Mouse (Mus musculus): ENCODE measurements around the gene Samd13. TPM values are rescaled to one million over a fixed set of nuclear protein-coding genes. Genes with fewer than 3 reads are reported as not detected.

Samd13 gene
- polyA plus RNA-seq, 2 experiments = 0.06 to 0.15 TPM

- Histone ChIP-seq H3K9ac (replicated peaks) (no peak within 1 kb of the TSS), H3K27ac (no peak within 1 kb of the TSS), H3K27me3 (ENCODE audit: control insufficient read depth, insufficient read depth, low read length) (no peaks in the 10 kb centered on the region; the same call in 1 of the 2 replicates), H3K4me1 (replicated peaks; ENCODE audit: control insufficient read depth in 2 of 2, insufficient read depth in 2 of 2, low read length in 1 of 2) (peaks cover 4 to 8% of the 10 kb centered on the region in 2 experiments), H3K9me3 (ENCODE audit: control insufficient read depth, low read length) (no peaks in the 10 kb centered on the region), H3K4me2 (ENCODE audit: low read depth) (no peak within 1 kb of the TSS), H3K36me3 (replicated peaks; ENCODE audit: control insufficient read depth, insufficient read depth, low read depth) (no peaks in the 10 kb centered on the region), H3K4me3 (ENCODE audit: insufficient read depth in 1 of 2, low read depth in 2 of 2, low read length in 2 of 2) (no peak within 1 kb of the TSS)
- TF ChIP-seq CTCF (IDR thresholded peaks at IDR 0.05; ENCODE audit: low read depth) = no peak
- TF ChIP-seq EP300 (IDR thresholded peaks at IDR 0.05; ENCODE audit: low read depth) = no peak
- DNase-seq (ENCODE audit: low read depth in 3 of 3, low spot score in 3 of 3) = no peak
- ATAC-seq (ENCODE audit: insufficient read depth) = no peak
- WGBS (ENCODE audit: insufficient replicate concordance) = 49% methylated on average over 4 of the region's 4 CpGs
Observed at GRCm38 (mm10) chr3:146615496-146615895, 69.9 kb downstream of the Samd13 start, which contains the start of gene Dnase2b. TSS of gene Dnase2b (minus strand) at chr3:146615596.

- H3K9ac ChIP-seq (replicated peaks) = no peak overlapping the region
- H3K9me3 ChIP-seq (ENCODE audit: control insufficient read depth, low read length) = no peaks in the 10 kb centered on the region
- H3K36me3 ChIP-seq (replicated peaks; ENCODE audit: control insufficient read depth, insufficient read depth, low read depth) = no peaks in the 10 kb centered on the region
Observed at GRCm38 (mm10) chr3:146611821-146612220, 73.6 kb downstream of the Samd13 start.

GRCm38 (mm10) chr3:146611261-146611660 lies 74.1 kb downstream of the Samd13 start:
- no peak for ATAC-seq (ENCODE audit: insufficient read depth)
- DNase-seq (ENCODE audit: low read depth in 3 of 3, low spot score in 3 of 3) = no peak
- H3K9me3 ChIP-seq (ENCODE audit: control insufficient read depth, low read length) = no peaks in the 10 kb centered on the region
- H3K36me3 ChIP-seq (replicated peaks; ENCODE audit: control insufficient read depth, insufficient read depth, low read depth) = no peaks in the 10 kb centered on the region
- H3K4me3 ChIP-seq (ENCODE audit: insufficient read depth in 1 of 2, low read depth in 2 of 2, low read length in 2 of 2) = no peak overlapping the region
- no peak overlapping the region for H3K4me2 ChIP-seq (ENCODE audit: low read depth)
- 76% methylated on average over 4 of the region's 4 CpGs for WGBS (ENCODE audit: insufficient replicate concordance)
- no peaks in the 10 kb centered on the region for H3K27me3 ChIP-seq (ENCODE audit: control insufficient read depth, insufficient read depth, low read length)
- TF ChIP-seq CTCF (IDR thresholded peaks at IDR 0.05; ENCODE audit: low read depth) = no peak
- TF ChIP-seq EP300 (IDR thresholded peaks at IDR 0.05; ENCODE audit: low read depth) = no peak
- H3K9ac ChIP-seq (replicated peaks) = no peak overlapping the region
- no peak overlapping the region for H3K27ac ChIP-seq
- no peaks in the 10 kb centered on the region; a peak in 1 of 4 replicates for H3K4me1 ChIP-seq (replicated peaks; ENCODE audit: control insufficient read depth in 2 of 2, insufficient read depth in 2 of 2, low read length in 1 of 2)

More at GRCm38 (mm10) chr3:146611821-146612220, 73.6 kb downstream of the Samd13 start:
- no peaks in the 10 kb centered on the region for H3K27me3 ChIP-seq (ENCODE audit: control insufficient read depth, insufficient read depth, low read length)
- no peak overlapping the region for H3K27ac ChIP-seq
- no peak overlapping the region for H3K4me3 ChIP-seq (ENCODE audit: insufficient read depth in 1 of 2, low read depth in 2 of 2, low read length in 2 of 2)
- ATAC-seq (ENCODE audit: insufficient read depth) = no peak
- TF ChIP-seq CTCF (IDR thresholded peaks at IDR 0.05; ENCODE audit: low read depth) (no peak), EP300 (IDR thresholded peaks at IDR 0.05; ENCODE audit: low read depth) (no peak)
- H3K4me1 ChIP-seq (replicated peaks; ENCODE audit: control insufficient read depth in 2 of 2, insufficient read depth in 2 of 2, low read length in 1 of 2) = no peaks in the 10 kb centered on the region; a peak in 1 of 4 replicates
- H3K4me2 ChIP-seq (ENCODE audit: low read depth) = no peak overlapping the region
- WGBS (ENCODE audit: insufficient replicate concordance) = 54% methylated on average over 4 of the region's 4 CpGs
- no peak for DNase-seq (ENCODE audit: low read depth in 3 of 3, low spot score in 3 of 3)

GRCm38 (mm10) chr3:146610322-146610721 lies 75.1 kb downstream of the Samd13 start:
- ATAC-seq (ENCODE audit: insufficient read depth) (no peak), DNase-seq (ENCODE audit: low read depth in 3 of 3, low spot score in 3 of 3) (no peak)
- Histone ChIP-seq H3K9ac (replicated peaks) (no peak overlapping the region), H3K27me3 (ENCODE audit: control insufficient read depth, insufficient read depth, low read length) (no peaks in the 10 kb centered on the region), H3K9me3 (ENCODE audit: control insufficient read depth, low read length) (no peaks in the 10 kb centered on the region), H3K4me1 (replicated peaks; ENCODE audit: control insufficient read depth in 2 of 2, insufficient read depth in 2 of 2, low read length in 1 of 2) (no peaks in the 10 kb centered on the region; a peak in 1 of 4 replicates), H3K36me3 (replicated peaks; ENCODE audit: control insufficient read depth, insufficient read depth, low read depth) (no peaks in the 10 kb centered on the region), H3K4me3 (ENCODE audit: insufficient read depth in 1 of 2, low read depth in 2 of 2, low read length in 2 of 2) (no peak overlapping the region), H3K27ac (no peak overlapping the region), H3K4me2 (ENCODE audit: low read depth) (no peak overlapping the region)
- TF ChIP-seq CTCF (IDR thresholded peaks at IDR 0.05; ENCODE audit: low read depth) (no peak), EP300 (IDR thresholded peaks at IDR 0.05; ENCODE audit: low read depth) (no peak)
- WGBS (ENCODE audit: insufficient replicate concordance) = 61% methylated on average over 10 of the region's 10 CpGs

- 26% methylated on average over 1 of the region's 1 CpGs for WGBS (ENCODE audit: insufficient replicate concordance)
- H3K4me2 ChIP-seq (ENCODE audit: low read depth) = no peak overlapping the region
- TF ChIP-seq CTCF (IDR thresholded peaks at IDR 0.05; ENCODE audit: low read depth) (no peak), EP300 (IDR thresholded peaks at IDR 0.05; ENCODE audit: low read depth) (no peak)
- DNase-seq (ENCODE audit: low read depth in 3 of 3, low spot score in 3 of 3) (no peak), ATAC-seq (ENCODE audit: insufficient read depth) (no peak)
- no peak overlapping the region for H3K27ac ChIP-seq
- no peak overlapping the region for H3K4me3 ChIP-seq (ENCODE audit: insufficient read depth in 1 of 2, low read depth in 2 of 2, low read length in 2 of 2)
- H3K9me3 ChIP-seq (ENCODE audit: control insufficient read depth, low read length) = no peaks in the 10 kb centered on the region
- H3K4me1 ChIP-seq (replicated peaks; ENCODE audit: control insufficient read depth in 2 of 2, insufficient read depth in 2 of 2, low read length in 1 of 2) = no peaks in the 10 kb centered on the region
- no peak overlapping the region for H3K9ac ChIP-seq (replicated peaks)
- no peaks in the 10 kb centered on the region for H3K27me3 ChIP-seq (ENCODE audit: control insufficient read depth, insufficient read depth, low read length)
- no peaks in the 10 kb centered on the region for H3K36me3 ChIP-seq (replicated peaks; ENCODE audit: control insufficient read depth, insufficient read depth, low read depth)
Observed at GRCm38 (mm10) chr3:146607368-146607767, 78.0 kb downstream of the Samd13 start.
